Mouse (Mus musculus): ENCODE data around the gene Atg16l1.

Atg16l1 gene

DNA sequence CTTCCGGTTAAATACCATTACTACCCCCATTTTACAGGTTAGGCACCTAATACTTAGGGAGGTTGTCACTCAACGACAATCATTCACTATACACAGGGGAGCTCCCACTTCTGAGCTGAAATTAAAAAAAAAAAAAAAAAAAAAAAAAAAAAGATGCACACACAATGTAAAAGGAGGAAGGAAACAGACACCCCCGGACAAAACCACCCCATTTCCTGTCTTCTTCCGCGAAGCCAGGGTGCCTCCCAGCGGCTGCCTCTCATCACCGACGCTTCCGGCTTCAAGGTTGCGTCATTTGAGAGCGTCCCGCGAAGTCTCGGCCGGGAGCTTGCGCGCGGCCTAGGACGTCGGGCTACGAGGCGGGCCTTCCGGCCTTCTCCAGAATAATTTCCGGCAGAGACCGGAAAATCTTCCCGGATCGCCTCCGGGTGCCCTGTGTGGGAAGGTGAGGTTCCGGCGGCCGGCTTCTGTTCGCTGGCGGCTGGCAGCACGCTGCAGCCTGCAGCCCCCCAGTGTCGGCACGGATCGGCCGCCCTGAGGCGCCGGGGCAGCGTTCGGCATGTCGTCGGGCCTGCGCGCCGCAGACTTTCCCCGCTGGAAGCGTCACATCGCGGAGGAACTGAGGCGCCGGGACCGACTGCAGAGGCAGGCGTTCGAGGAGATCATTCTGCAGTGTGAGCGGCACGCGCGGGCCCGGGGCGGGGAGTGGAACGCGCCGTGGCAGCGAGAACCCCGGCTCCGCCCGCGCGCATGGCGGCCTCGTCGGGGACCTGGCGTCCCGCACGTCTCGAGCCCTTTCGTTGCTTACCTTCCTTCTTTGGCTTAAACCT, at the start of gene Atg16l1:
Gene Atg16l1, plus strand, starts transcription at position 230 of the 830 bp plus-strand sequence.
- peak; percentile 95 to 96 for DNase-seq

DNA sequence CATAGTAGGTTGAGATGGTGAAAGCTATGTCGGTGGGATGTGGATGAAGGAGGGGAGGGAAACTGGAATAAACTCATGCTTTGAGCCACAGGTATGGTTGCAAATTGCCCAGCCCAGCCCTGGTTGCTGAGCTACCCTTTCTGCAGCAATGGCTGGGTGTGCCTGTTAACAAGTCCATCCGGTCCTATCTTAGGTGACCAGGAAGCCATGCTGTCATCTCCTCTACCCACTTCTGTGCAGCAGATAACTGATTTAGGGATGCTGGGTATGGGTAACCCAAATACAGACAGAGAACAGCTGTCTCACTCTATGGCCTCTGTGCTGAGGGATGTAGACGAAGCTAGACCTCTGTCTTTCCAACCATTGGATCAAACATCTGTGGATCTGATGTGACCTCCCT, 49.3 kb upstream of the Atg16l1 start:
- no peak for DNase-seq

DNA sequence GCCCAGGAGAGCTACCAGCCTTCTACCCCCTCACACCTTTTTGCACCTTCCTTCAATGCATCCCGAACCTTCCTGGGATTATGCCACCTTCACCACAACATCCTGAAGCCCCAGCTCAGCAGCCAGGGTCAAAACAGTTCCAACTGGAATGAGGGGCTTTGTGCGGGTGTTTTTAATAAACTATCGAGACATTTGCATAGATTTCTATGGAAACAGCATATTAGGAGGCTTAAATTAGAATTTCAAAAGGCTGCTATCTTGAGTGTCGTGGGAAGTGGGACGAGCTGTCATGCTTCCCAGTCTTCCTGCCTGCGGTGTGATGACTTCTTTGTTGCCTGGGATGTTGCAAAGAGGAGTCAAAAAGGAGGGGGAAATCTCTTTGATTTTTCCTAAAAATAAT, 46.6 kb upstream of the Atg16l1 start:
- DNase-seq: no peak

DNA sequence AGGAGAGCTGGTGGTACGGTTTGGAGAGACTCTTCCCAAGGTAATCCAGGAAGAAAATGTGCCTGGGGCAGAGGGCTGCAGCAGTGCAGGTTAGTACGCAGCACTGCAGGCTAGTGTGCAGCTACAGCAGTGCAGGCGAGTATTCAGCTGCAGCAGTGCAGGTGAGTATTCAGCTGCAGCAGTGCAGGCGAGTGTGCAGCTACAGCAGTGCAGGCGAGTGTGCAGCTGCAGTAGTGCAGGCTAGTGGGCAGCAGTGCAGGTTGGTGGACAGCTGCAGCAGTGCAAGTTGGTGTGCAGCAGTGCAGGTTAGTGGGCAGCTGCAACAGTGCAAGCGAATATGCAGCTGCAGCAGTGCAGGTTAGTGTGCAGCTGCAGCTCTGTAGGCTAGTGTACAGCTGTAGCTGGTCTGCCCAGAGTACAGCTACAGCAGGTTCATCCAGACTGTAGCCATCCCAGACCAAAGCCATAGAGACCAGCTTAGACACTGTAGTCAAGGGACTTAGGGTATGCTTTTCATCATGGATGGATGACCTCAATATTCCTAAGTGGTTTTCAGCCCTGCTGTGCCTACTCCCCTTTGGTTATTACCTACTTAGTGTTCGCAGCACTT, 45.9 kb upstream of the Atg16l1 start:
- DNase-seq: no peak

DNA sequence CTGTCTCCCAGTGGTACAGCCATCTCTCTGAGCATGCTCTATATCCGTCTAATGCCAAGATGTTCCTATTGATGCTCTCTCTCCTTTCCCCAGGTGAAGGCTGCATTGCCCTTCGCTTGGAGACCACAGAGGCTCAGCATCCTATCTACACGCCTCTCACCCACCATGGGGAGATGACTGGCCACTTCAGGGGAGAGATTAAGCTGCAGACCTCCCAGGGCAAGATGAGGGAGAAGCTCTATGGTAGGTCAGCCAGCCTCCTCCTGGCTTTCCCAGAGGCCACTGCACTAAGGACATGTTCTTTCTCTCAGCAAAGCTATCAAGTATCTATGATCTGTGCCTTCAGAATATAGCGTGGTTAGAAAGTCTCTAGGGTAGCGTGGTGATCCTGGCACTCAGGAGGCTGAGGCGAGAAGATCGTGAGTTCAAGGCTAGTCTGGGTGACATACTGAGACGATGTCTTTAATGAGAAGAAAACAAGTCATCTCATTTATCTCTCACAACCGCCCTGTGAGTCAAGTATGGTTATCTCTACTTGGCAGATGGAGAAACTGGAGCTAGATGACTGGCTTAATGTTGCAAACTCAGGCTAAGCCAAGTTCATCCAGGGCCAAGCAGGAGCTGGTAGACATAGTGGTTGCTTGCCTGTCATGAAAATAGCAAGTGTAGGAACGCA, 43.6 kb upstream of the Atg16l1 start:
- DNase-seq: no peak

DNA sequence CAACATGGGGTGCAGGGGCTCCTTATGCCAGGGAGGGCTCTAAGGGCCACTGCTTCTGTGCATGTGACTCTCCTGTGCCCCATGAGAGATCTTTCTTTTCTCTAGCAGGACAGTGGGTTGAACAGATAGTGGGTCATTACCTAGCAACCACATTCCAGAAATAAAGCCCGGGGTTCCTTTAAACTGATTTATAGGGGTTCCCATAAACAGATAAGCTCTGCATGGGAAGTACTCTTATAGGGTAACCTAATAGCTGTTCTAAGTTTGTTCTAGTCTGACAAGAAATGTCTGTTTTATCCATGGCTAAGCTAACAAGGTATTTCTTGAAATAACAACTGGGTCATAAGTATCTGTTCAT, 43.1 kb upstream of the Atg16l1 start:
- no peak for DNase-seq

DNA sequence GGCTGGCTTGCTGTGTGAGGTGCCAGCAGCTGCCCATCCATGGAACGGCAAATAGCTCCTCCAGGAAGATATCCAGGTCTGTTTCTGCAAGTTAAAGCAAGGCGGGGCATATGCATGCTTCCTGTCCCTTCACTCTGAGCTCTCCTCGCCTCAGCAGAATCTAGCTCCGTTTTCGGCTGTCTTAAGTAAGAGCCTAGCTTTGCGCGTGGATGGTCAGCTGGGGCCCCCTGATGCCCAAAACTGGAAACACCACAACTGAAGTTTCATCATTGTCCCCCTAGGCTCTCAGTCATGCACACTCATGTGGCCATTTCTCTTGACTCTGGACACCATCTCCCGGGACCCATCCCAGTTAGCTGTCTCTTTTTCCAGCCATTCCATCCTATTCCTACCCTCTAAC, 34.3 kb upstream of the Atg16l1 start:
- peak; percentile 32 to 37 for DNase-seq

DNA sequence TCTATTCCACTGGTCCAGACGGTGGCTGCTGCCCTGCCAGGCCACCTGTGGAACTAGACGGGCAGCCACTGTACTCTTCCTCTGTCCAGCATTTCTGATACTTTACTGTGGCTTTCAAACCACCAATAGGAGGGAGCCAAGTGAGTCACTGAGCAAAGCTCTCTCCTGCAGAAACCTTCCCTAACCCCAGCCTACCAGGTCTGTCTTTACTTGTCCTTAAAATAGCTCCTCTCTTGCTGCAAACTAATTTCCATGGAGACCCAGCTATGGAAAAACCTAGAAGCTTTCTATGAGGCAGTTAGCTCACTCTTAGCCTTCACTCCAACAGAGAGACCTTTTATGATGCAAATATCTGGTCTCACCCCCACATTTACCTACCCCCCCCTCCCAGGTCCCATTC, 33.6 kb upstream of the Atg16l1 start:
- no peak for DNase-seq

DNA sequence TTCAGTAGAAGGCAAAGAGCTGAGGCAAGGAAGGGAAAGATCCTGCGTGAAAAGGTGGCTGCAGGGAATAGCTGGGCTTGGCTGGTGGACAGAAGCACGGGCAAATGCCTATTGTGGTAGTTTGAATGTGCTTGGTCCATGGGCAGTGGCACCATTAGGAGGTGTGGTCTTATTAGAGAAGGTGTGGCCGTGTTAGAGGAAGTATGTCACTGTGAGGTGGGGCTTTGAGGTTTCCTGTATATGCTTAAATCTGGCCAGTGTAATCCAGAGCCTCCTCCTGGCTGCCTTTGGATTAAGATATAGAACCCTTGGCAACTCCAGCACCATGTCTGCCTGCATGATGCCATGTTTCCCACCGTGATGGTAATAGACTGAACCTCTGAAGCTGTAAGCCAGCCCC, 32.3 kb upstream of the Atg16l1 start:
- no peak for DNase-seq

DNA sequence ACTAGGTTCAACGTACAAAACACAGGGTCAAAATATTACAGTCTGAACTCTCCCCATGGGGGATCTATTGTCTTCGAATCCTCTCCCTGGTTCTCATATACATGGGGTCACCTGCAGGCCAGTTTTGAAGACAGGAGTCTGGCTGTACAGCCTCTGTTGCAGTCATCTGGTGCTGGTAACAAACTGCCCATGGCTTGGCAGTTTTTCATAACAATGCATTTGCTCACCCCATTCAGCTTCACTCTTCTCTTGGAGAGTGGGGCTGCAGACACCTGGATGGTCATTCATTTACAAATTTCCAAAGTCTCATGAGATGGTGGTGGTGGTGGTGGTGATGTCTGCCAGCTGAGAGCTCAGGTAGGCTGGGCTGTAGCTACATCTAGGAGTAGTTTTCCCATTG, 26.6 kb upstream of the Atg16l1 start:
- no peak for DNase-seq

DNA sequence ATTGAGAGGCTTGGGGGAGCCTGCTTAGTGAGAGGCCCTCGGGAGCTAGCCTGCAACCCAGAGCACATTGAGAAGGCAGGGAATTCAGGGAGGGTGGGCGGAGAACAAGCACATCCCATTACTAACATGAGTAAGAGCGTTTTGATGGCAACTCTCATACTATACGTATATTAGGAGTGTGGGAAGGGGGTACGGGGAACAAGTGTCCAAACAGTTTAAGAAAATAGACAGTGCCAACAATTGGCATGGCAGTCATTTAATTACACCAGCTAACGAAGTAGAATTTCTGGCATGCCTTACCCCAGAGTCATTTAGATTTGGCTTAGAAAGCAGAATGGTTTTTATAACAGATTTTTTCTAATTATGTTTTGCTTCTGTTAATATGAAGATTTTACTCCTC, 25.8 kb upstream of the Atg16l1 start:
- DNase-seq: no peak

DNA sequence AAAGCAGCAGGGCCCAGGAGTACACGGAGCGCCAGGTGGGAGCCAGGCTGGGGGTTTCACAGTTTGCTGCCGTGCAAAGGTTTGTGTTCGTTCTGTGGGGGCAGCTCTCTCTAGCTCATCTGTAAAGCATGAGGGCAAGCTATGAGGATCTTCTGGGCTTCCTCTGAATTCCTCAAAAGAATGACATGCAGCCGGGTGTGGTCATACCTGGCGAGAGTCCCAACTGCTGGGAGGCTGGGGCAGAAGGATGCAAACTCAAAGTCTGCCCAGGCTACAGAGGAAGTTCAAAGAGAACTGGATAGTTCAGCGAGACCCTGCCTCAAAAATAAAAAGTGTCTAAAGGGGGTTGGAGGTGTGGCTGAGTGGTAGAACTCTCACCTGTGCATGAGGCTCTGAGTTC, 25.4 kb upstream of the Atg16l1 start:
- no peak for DNase-seq

DNA sequence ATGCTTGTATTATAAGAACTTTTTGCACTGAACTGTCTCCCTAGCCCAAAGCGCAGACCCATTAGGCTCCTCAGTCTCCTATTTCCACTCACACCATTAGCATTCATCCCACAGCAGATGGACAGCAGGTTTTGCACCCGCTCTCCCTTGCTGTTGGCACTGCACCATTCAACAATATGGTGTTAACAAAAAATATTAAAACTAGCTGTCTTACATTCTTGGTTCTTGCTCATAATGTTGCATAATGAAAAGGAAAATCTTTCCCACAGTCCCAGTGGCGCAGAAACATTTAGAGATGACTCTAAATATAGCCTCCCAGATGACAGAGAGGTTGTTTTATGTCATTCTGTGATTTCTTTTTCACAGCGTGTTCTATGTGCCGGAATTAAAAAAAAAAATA, 22.5 kb upstream of the Atg16l1 start:
- no peak for DNase-seq

DNA sequence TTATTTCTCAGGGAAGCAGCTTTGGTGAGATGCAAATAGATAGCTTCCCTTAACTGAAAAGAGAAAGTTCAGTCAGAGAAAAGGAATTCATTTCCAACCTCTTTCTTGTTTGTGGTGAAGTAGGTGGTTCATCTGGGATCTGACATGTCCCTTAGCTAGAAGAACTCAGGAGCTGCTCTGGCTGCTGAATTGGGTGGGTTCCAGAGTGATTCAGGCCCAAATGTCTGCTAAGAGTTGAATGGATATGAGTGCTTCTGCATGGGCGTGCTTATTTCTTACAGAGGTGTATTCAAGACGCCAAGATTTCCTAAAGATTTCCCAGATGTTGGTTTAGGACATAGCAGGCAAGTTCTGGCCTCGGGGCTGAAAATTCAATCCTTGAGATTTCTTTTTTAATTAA, 21.5 kb upstream of the Atg16l1 start:
- DNase-seq: no peak

DNA sequence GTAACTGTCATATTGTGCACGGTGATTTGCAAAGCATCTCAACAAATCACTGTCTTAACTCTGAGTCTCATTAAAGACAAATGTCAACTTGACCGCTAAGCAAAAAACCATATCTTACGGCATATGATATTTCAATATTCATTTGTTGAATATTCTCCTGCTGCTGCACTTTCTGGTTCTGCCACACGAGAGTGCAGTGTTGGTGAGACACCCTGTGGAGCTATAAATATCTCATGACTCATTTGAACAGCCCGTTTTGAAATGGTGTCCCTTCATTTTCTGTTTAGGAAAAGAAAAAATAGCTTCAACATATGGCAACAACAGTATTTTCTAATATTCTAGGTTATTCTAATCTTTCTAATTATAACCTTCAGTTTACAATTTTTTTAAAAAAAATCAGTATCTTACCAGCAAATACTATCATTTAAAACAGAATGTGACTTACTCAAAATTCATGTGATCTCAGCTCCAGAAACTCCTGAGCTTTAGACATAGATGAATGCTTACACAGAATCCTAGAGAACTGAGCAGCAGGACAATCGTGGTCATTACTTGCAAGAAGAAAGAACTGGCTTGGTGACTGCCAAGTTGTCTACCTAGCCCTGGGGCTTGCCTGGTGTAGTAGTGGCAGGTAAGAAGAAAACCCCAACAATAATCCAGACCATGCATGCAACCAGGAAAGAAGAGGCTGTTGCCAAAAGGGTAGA, 14.9 kb upstream of the Atg16l1 start:
- DNase-seq: no peak

DNA sequence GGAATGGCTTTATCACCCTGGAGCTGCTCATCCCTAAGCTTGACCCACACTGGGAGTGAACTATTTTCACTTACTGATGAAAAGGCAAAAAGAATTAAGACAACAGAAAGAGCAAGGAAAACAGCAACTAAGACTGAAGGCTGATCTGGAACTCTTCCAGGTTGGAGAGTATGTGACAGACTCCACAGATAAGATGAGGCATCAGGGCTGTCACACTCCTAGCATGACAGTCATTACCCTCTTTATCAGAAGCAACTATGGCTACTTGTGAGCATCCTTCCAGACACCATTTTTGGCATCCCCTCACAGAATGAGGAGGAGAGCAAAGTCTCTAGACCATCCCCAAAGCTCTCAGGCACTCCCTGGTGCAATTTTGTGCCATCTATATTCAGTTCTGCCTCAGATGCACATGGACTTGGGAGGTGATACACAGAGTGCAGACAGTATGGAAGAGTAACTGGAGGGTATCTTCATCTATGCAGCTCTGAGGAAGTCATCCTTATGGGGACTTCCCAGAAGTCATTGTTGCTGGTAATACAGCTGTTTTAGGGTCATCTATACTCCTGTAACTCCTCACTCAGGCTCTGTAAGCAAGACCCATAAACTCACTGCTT, 6.2 kb upstream of the Atg16l1 start:
- DNase-seq: no peak

DNA sequence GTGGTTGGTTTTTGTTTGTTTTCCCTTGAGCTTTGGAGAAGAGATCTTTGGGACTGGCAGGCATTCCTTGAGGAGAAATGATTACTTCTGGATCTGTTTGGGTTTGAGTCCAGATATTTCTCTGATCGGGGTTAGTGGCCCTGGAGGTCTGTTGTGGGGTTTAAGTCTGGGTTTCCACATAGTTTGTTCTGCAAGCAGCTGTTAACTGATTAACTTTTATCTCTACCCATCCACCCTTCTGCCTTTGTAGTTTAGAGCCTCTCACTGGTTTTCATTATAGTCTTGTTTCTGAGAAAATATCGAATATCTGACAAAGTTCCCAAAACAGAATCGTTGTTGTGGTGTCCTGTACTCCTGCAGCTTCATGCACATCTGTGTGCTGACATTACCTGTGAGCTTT, 8.2 kb downstream of the Atg16l1 start:
- DNase-seq: no peak

DNA sequence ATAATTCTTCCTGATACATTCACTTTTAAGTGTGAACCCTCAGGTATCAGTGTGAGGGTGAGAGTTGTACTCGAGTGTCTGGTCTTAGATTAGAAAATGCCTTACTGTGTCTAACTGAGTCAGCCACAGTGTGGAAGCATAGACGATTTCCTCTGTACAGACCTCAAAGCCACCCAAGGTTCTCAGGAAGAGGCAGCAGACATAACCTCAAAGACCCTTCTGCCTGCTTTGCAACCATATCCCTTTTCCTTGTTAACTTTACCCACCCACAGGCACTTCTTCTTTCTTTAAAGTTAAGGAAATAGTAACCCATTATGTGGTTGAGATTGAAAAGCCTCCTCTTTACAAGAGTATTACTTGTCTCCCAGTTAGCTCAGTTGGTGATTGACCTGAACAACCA, 10.1 kb downstream of the Atg16l1 start:
- no peak for DNase-seq

DNA sequence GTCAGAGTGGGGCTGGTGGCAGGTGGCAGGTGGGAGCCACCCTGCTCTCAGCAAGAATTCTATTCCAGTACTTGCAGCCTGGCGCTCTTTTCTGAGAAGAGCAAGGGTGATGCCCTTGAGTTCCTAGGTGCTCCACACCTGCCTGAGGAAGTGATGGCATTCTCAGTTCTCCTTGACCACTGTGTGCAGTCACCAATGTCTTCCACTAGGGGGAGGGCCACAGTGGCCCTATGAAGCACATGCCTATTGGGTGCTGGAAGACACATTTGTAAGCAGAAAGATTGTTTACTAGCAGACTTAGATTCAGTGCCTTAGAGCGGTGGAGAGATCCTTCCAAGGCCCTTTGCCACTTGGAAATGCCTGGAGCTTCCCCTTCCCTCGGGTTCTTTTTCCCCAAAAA, 10.6 kb downstream of the Atg16l1 start:
- no peak for DNase-seq

DNA sequence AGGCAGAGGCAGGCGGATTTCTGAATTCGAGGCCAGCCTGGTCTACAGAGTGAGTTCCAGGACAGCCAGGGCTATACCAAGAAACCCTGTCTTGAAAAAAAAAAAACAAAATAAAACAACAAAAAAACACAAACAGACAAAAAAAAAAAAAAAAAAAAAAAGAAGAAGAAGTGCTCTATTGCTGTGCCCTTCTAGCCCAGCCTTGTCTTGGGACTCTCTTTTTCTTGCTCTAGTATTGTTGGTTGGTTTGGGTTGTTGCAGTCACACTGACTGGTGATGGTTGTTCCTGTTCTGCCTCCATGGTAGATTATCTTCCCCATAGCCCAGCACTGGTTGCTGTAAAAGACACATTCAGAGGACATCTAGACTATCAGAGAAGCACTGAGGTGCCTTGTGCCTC, 13.6 kb downstream of the Atg16l1 start:
- DNase-seq: no peak

DNA sequence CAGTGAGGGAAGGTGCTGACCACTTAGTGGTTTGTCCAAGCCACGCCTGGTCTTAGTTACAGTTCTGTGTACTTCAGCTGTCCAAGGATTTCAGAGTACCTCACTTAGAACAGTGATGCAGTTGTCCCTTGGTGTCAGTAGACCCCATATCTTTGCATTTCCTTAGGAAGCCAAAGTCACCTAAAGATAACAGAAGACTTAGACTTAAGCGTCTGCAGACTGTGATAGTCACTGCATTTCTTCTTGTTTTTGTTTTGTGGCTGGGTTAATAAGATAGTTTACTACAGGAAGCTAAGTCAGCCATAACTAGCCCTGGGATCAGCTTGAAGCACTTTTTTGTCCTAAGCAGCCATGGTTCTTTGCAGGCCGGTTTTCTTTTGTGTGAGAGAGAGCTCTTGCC, 14.8 kb downstream of the Atg16l1 start:
- no peak for DNase-seq

DNA sequence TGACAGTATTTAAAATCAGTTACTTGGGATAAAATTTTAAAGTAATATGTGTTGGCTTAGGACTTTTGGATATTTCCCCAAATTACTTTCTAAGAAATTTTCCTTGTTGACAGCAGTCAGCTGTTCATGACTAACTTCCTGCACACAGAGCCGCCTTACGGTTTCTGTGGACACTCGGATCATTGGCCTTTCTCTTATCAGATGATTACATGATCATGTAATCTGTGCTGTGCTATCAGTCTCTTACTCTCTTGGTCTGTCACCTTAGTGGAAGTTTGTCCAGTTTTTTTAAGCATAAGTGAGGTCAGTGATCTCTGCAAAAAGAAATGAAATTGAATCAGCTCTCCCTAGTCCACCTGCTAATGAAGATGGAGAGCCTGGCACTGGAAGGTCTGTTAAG, 16.1 kb downstream of the Atg16l1 start:
- DNase-seq: no peak

DNA sequence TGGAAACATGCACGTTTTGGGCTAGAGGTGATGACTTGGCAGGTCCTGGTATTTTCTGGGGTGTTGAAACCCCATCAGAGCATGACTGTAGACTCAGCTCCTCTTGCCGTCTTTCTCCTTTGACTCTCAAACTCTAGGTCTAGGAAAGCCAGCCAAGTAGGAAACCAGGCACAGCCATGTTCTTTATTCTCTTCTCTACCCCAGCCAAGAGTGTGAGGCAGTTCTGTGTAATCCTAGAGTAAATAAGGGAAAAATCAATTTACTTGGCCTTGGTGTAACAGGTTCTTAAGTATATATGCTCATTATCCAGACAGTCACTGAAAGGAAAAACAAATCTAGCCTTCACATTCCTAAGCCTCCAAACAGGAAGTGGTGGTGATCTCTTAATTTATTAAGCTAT, 17.7 kb downstream of the Atg16l1 start:
- no peak for DNase-seq
